Mouse (Mus musculus) neural tube, embryonic 13.5 days (tissue): ENCODE data around the gene Banp. TPM values are rescaled to one million over a fixed set of nuclear protein-coding genes. Genes with fewer than 3 reads are reported as not detected.

Experiments
- ATAC-seq: fragments of 200-750 bp; cut with Nextera tagmentation; 2 replicates; pipeline ENCODE4 v1.8.0; 2017; ENCODE audit warnings: low read depth, mild to moderate bottlenecking, moderate TSS enrichment, moderate library complexity
- H3K27ac ChIP-seq: fragments of 300-500 bp; sonication (generic); replicated peaks from 2 replicates; pipeline ENCODE4 v1.5.1; 2015; ENCODE audit warnings: moderate library complexity, mild to moderate bottlenecking, inconsistent platforms
- H3K27me3 ChIP-seq: fragments of 300-500 bp; sonication (generic); 2 replicates; pipeline ENCODE4 v1.6.1; 2015; ENCODE audit warnings: mild to moderate bottlenecking, inconsistent platforms
- H3K36me3 ChIP-seq: fragments of 300-500 bp; sonication (generic); 2 replicates; pipeline ENCODE4 v1.6.1; 2015; ENCODE audit warnings: mild to moderate bottlenecking, inconsistent platforms
- H3K4me1 ChIP-seq: fragments of 300-500 bp; sonication (generic); replicated peaks from 2 replicates; pipeline ENCODE4 v1.6.1; 2015; ENCODE audit warnings: inconsistent platforms
- H3K4me2 ChIP-seq: fragments of 300-500 bp; sonication (generic); 2 replicates; pipeline ENCODE4 v1.6.1; 2015; ENCODE audit warnings: inconsistent platforms, mild to moderate bottlenecking, moderate library complexity
- H3K4me3 ChIP-seq: fragments of 300-500 bp; sonication (generic); 2 replicates; pipeline ENCODE4 v1.5.1; 2015; ENCODE audit warnings: mild to moderate bottlenecking, inconsistent platforms
- H3K9ac ChIP-seq: fragments of 300-500 bp; sonication (generic); 2 replicates; pipeline ENCODE4 v1.6.1; 2015; ENCODE audit warnings: moderate library complexity, mild to moderate bottlenecking, inconsistent platforms
- H3K9me3 ChIP-seq: fragments of 300-500 bp; sonication (generic); 2 replicates; pipeline ENCODE4 v1.6.1; 2016; ENCODE audit warnings: inconsistent platforms
- WGBS: fragments of 180-500 bp; shearing (Covaris S2); methylation state at CpG from one replicate; pipeline ENCODE4 v1.1.7; 2015; 5-methylcytosine and 5-hydroxymethylcytosine counted together
- polyA plus RNA-seq: library from polyadenylated mRNA; unstranded; fragments of >200 nt; fragmentation: Nextera tagmentation; extraction: Ambion mirVana; gene quantifications from 2 replicates; pipeline ENCODE4 v1.2.1, GENCODE M21; 2015

The Banp gene
- polyA plus RNA-seq, 1 experiment from 2014 or later, result 60.1 TPM

- Histone ChIP-seq H3K27ac (no peak overlapping the region), H3K9ac (no peak overlapping the region), H3K4me2 (no peak overlapping the region), H3K36me3 (peaks cover 90% of the 10 kb centered on the region), H3K4me3 (no peak overlapping the region), H3K9me3 (no peaks in the 10 kb centered on the region), H3K4me1 (no peaks in the 10 kb centered on the region), H3K27me3 (no peaks in the 10 kb centered on the region)
- 95% methylated on average over 4 of the region's 4 CpGs for WGBS
- ATAC-seq, result no peak
Observed at GRCm38 (mm10) chr8:121998631-121999030, 49.1 kb downstream of the Banp start.

GRCm38 (mm10) chr8:121999211-121999610, 49.7 kb downstream of the Banp start:
- Histone ChIP-seq H3K9ac (no peak overlapping the region), H3K4me3 (no peak overlapping the region), H3K27me3 (no peaks in the 10 kb centered on the region), H3K36me3 (peaks cover 92% of the 10 kb centered on the region), H3K9me3 (no peaks in the 10 kb centered on the region), H3K4me2 (no peak overlapping the region), H3K27ac (no peak overlapping the region), H3K4me1 (0 out of 2 replicates have a peak, but pooled peaks cover 5% of the 10 kb centered on the region)
- ATAC-seq, result no peak
- WGBS, result 88% methylated on average over 5 of the region's 5 CpGs

- Histone ChIP-seq H3K4me2 (no peak overlapping the region), H3K9me3 (no peaks in the 10 kb centered on the region), H3K4me3 (no peak overlapping the region), H3K27me3 (no peaks in the 10 kb centered on the region), H3K27ac (no peak overlapping the region), H3K9ac (no peak overlapping the region), H3K4me1 (0 out of 2 replicates have a peak, but pooled peaks cover 8% of the 10 kb centered on the region), H3K36me3 (peaks cover 88% of the 10 kb centered on the region)
- no peak for ATAC-seq
- WGBS, result 84% methylated on average over 15 of the region's 15 CpGs
Observed at GRCm38 (mm10) chr8:122001339-122002115, 52.0 kb downstream of the Banp start.

- Histone ChIP-seq H3K4me3 (no peak overlapping the region), H3K9me3 (no peaks in the 10 kb centered on the region), H3K27me3 (no peaks in the 10 kb centered on the region), H3K36me3 (peaks cover 86% of the 10 kb centered on the region), H3K4me2 (no peak overlapping the region), H3K27ac (0 out of 2 replicates have a peak overlapping the region, but pooled peaks have one; percentile 10), H3K4me1 (0 out of 2 replicates have a peak, but pooled peaks cover 8% of the 10 kb centered on the region), H3K9ac (no peak overlapping the region)
- WGBS, result 82% methylated on average over 8 of the region's 8 CpGs
- ATAC-seq, result no peak
Observed at GRCm38 (mm10) chr8:122003646-122004045, 54.1 kb downstream of the Banp start.

GRCm38 (mm10) chr8:122004131-122004530, 54.6 kb downstream of the Banp start:
- no peak overlapping the region for H3K4me3 ChIP-seq
- H3K9me3 ChIP-seq, result no peaks in the 10 kb centered on the region
- H3K27me3 ChIP-seq, result no peaks in the 10 kb centered on the region
- WGBS, result 89% methylated on average over 5 of the region's 5 CpGs
- peaks cover 86% of the 10 kb centered on the region for H3K36me3 ChIP-seq
- no peak overlapping the region for H3K9ac ChIP-seq
- no peak overlapping the region for H3K4me2 ChIP-seq
- 0 out of 2 replicates have a peak, but pooled peaks cover 8% of the 10 kb centered on the region for H3K4me1 ChIP-seq
- no peak for ATAC-seq
- 0 out of 2 replicates have a peak overlapping the region, but pooled peaks have one; percentile 10 for H3K27ac ChIP-seq

- Histone ChIP-seq H3K27me3 (no peaks in the 10 kb centered on the region), H3K4me2 (no peak overlapping the region), H3K27ac (no peak overlapping the region), H3K9me3 (no peaks in the 10 kb centered on the region), H3K9ac (no peak overlapping the region), H3K4me3 (no peak overlapping the region), H3K4me1 (0 out of 2 replicates have a peak, but pooled peaks cover 8% of the 10 kb centered on the region), H3K36me3 (peaks cover 83% of the 10 kb centered on the region)
- ATAC-seq, result no peak
- 88% methylated on average over 25 of the region's 25 CpGs for WGBS
Observed at GRCm38 (mm10) chr8:122005422-122006204, 56.1 kb downstream of the Banp start.

- no peak overlapping the region for H3K9ac ChIP-seq
- WGBS, result 79% methylated on average over 13 of the region's 13 CpGs
- H3K27me3 ChIP-seq, result no peaks in the 10 kb centered on the region
- H3K27ac ChIP-seq, result peak overlapping the region; percentile 30; the same call in 1 of the 2 replicates
- no peaks in the 10 kb centered on the region for H3K9me3 ChIP-seq
- 0 out of 2 replicates have a peak, but pooled peaks cover 8% of the 10 kb centered on the region for H3K4me1 ChIP-seq
- no peak for ATAC-seq
- no peak overlapping the region for H3K4me2 ChIP-seq
- H3K4me3 ChIP-seq, result no peak overlapping the region
- H3K36me3 ChIP-seq, result peaks cover 74% of the 10 kb centered on the region
Observed at GRCm38 (mm10) chr8:122006688-122007484, 57.3 kb downstream of the Banp start.

- Histone ChIP-seq H3K27me3 (no peaks in the 10 kb centered on the region), H3K9ac (no peak overlapping the region), H3K27ac (no peak overlapping the region), H3K4me2 (no peak overlapping the region), H3K4me1 (0 out of 2 replicates have a peak, but pooled peaks cover 8% of the 10 kb centered on the region), H3K36me3 (peaks cover 66% of the 10 kb centered on the region), H3K9me3 (no peaks in the 10 kb centered on the region), H3K4me3 (no peak overlapping the region)
- ATAC-seq, result no peak
- 87% methylated on average over 5 of the region's 5 CpGs for WGBS
Observed at GRCm38 (mm10) chr8:122008395-122008794, 58.8 kb downstream of the Banp start.

- H3K27me3 ChIP-seq, result no peaks in the 10 kb centered on the region
- ATAC-seq, result no peak
- no peak overlapping the region for H3K9ac ChIP-seq
- H3K36me3 ChIP-seq, result peaks cover 57% of the 10 kb centered on the region
- no peaks in the 10 kb centered on the region for H3K9me3 ChIP-seq
- no peak overlapping the region for H3K27ac ChIP-seq
- H3K4me1 ChIP-seq, result no peaks in the 10 kb centered on the region
- no peak overlapping the region for H3K4me2 ChIP-seq
- WGBS, result 91% methylated on average over 5 of the region's 5 CpGs
- no peak overlapping the region for H3K4me3 ChIP-seq
Observed at GRCm38 (mm10) chr8:122010638-122011037, 61.1 kb downstream of the Banp start.

- WGBS, result 55% methylated on average over 7 of the region's 7 CpGs
- no peaks in the 10 kb centered on the region for H3K27me3 ChIP-seq
- ATAC-seq, result no peak
- no peaks in the 10 kb centered on the region for H3K4me1 ChIP-seq
- H3K4me3 ChIP-seq, result no peak overlapping the region
- peaks cover 58% of the 10 kb centered on the region for H3K36me3 ChIP-seq
- H3K4me2 ChIP-seq, result no peak overlapping the region
- H3K9ac ChIP-seq, result no peak overlapping the region
- H3K27ac ChIP-seq, result no peak overlapping the region
- no peaks in the 10 kb centered on the region for H3K9me3 ChIP-seq
Observed at GRCm38 (mm10) chr8:122011066-122011588, 61.6 kb downstream of the Banp start.

- no peaks in the 10 kb centered on the region for H3K9me3 ChIP-seq
- no peak for ATAC-seq
- H3K27me3 ChIP-seq, result no peaks in the 10 kb centered on the region
- H3K9ac ChIP-seq, result no peak overlapping the region
- 0 out of 2 replicates have a peak, but pooled peaks cover 6% of the 10 kb centered on the region for H3K4me1 ChIP-seq
- H3K4me3 ChIP-seq, result no peak overlapping the region
- peaks cover 60% of the 10 kb centered on the region for H3K36me3 ChIP-seq
- H3K27ac ChIP-seq, result no peak overlapping the region
- 68% methylated on average over 3 of the region's 3 CpGs for whole genome bisulfite sequencing
- H3K4me2 ChIP-seq, result no peak overlapping the region
Observed at GRCm38 (mm10) chr8:122014606-122015005, 65.1 kb downstream of the Banp start.
